Mouse (Mus musculus): Measurements from ENCODE around the gene Bcan. TPM values are rescaled to one million over a fixed set of nuclear protein-coding genes. Genes with fewer than 3 reads are reported as not detected.

The Bcan gene
- polyA plus RNA-seq, 1 experiment from 2014 or later: 0.08 TPM

DNA sequence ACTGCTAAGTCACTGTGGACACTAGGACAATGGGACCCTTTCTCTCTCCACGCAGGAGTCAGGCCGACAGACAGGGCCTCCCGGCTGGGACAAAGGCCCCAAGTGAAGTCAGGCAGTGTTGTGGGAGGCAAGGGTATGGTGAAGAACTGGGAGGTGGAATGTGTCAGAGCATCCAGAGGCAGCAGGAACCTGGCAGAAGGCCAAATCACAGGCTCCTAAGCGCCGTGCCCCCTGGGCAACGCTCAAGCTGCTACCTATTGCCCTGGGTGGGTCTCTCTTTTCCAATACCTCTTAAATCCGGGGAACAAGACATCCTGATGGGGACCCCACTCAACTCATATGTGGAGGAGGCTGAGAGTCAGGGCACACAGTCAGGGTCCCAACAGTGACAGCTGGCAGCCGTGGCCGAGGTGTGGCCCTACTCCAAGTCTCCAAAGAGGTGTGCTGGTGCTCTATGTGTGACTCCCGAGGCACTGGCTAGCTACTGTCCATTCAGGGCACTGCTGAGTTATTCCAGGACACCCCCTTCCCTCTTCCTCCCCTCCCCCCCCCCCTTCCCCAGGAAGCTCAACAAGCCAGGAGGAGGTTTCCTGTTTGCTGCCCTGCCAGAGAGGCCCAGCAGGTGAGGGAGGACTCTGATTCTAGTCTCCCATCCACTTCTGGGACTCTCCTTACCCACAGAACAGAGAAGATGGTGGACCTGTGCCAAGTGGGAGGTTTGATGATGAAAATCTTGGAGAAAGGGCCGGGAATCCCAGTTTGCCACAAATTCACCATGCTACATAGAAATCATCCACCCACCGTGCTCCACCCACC, 14.3 kb downstream of the Bcan start:
- H3K9me3 ChIP-seq (ENCODE audit: control insufficient read depth, low read length): no peaks in the 10 kb centered on the region
- 0 out of 2 replicates have a peak overlapping the region, but pooled peaks have one; percentile 53 for H3K27ac ChIP-seq (replicated peaks)
- DNase-seq (ENCODE audit: low spot score): no peak
- H3K4me2 ChIP-seq (replicated peaks; ENCODE audit: low read depth): no peak overlapping the region
- H3K4me1 ChIP-seq (replicated peaks; ENCODE audit: control insufficient read depth, insufficient read depth): peaks cover 15% of the 10 kb centered on the region
- H3K36me3 ChIP-seq (ENCODE audit: control insufficient read depth, insufficient read depth, low read length): no peaks in the 10 kb centered on the region
- H3K4me3 ChIP-seq (ENCODE audit: low read depth, low read length): no peak overlapping the region
- peak overlapping the region; percentile 13; the same call in 1 of the 2 replicates for H3K9ac ChIP-seq (ENCODE audit: low read length)
- TF ChIP-seq EP300 (optimal IDR thresholded peaks at IDR 0.05) (no peak), CTCF (IDR thresholded peaks at IDR 0.05; ENCODE audit: low read depth) (no peak)
- H3K27me3 ChIP-seq (ENCODE audit: control insufficient read depth, insufficient read depth, low read length): no peaks in the 10 kb centered on the region
- 39% methylated on average over 12 of the region's 12 CpGs for WGBS
- no peak for ATAC-seq (ENCODE audit: low FRiP score, low TSS enrichment)

DNA sequence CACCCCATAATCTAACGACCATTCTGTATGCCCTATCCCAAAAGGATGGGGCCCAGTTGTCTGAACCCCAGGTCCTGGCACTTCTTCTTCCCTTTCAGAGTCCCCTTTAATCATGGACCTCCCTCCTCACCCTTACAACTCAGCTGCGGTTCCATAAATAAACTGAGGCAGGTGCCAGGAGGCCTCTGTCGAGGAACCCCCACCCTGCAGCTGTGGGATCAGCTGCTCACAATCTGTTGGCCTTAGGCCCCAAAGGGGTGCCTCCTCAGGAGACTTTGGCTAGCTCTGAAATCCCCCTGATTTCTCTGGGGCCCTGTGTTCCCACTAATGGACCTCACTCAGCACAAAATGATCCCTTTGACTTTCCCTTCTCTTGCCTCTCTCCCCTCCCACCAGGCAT, 15.9 kb downstream of the Bcan start:
- DNase-seq (ENCODE audit: low spot score) (no peak), ATAC-seq (ENCODE audit: low FRiP score, low TSS enrichment) (no peak)
- Histone ChIP-seq H3K27ac (replicated peaks) (peak overlapping the region; percentile 89), H3K9ac (ENCODE audit: low read length) (no peak overlapping the region), H3K9me3 (ENCODE audit: control insufficient read depth, low read length) (no peaks in the 10 kb centered on the region), H3K4me3 (ENCODE audit: low read depth, low read length) (no peak overlapping the region), H3K4me2 (replicated peaks; ENCODE audit: low read depth) (no peak overlapping the region), H3K4me1 (replicated peaks; ENCODE audit: control insufficient read depth, insufficient read depth) (peaks cover 15% of the 10 kb centered on the region), H3K27me3 (ENCODE audit: control insufficient read depth, insufficient read depth, low read length) (no peaks in the 10 kb centered on the region), H3K36me3 (ENCODE audit: control insufficient read depth, insufficient read depth, low read length) (no peaks in the 10 kb centered on the region)
- TF ChIP-seq EP300 (optimal IDR thresholded peaks at IDR 0.05): no peak
- 35% methylated on average over 3 of the region's 3 CpGs for WGBS

DNA sequence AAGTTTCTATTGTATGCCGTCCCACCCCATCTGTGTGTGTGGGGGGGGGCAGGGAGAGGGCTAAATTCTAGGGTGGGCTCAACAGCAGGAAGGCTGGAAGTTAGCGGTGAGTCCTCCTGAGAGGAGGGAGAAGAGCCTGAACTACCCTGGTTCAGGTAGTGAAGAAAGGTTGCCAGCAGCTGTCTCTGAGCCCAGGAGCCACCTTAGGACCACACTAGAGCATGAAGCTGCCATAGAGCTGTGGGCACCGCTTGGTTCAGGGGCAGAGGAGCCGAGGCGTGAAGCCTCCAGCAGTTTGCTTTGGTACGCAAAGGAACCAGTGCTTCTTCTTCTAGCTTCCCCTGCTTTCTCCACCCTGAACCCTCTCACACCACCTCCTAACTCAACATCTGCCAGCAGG, 16.4 kb downstream of the Bcan start:
- 55% methylated on average over 6 of the region's 6 CpGs for whole genome bisulfite sequencing
- Histone ChIP-seq H3K4me1 (replicated peaks; ENCODE audit: control insufficient read depth, insufficient read depth) (peaks cover 15% of the 10 kb centered on the region), H3K9me3 (ENCODE audit: control insufficient read depth, low read length) (no peaks in the 10 kb centered on the region), H3K9ac (ENCODE audit: low read length) (no peak overlapping the region), H3K4me3 (ENCODE audit: low read depth, low read length) (no peak overlapping the region), H3K4me2 (replicated peaks; ENCODE audit: low read depth) (peak overlapping the region; percentile 39), H3K36me3 (ENCODE audit: control insufficient read depth, insufficient read depth, low read length) (no peaks in the 10 kb centered on the region), H3K27ac (replicated peaks) (peak overlapping the region; percentile 89), H3K27me3 (ENCODE audit: control insufficient read depth, insufficient read depth, low read length) (no peaks in the 10 kb centered on the region)
- no peak for TF ChIP-seq EP300 (optimal IDR thresholded peaks at IDR 0.05)
- TF ChIP-seq CTCF (IDR thresholded peaks at IDR 0.05; ENCODE audit: low read depth): no peak
- no peak for ATAC-seq (ENCODE audit: low FRiP score, low TSS enrichment)
- DNase-seq (ENCODE audit: low spot score): no peak

DNA sequence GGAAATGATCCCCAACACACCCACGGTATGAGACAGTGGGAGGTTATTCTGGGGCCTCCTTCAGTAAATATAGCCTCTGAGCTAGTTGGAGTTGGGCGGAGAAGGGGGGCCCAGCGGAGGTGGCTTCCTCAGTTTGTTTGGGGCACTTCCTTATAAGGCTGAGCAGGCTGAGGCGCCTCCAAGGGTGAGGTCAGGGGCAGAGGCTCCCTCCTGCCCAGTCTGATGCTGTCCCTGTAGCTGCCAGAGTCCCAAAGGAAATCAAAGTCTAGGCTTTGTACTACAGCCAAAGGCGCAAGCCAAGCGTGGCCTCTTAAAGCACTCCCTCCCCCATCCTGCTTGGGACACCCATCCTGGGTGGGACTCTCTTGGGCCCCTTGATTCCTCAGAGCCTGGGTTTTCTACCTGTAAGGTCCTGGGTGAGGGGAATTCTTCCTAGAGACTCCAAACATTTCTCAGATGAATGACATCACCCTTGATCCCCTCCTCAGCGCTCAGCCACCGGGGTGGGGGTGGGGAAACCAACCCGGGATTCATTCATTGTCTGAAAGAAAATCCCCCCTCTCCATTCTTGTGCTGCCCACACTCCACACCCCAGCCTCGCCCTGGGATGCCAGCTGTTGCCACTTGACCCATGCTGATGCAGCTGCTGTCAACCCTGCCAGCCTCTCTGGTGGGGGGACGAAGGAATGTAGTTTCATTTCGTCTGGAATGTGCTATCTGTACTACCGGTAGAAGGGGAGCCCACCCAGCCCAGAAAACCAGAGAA, 17.0 kb downstream of the Bcan start:
- Histone ChIP-seq H3K27ac (replicated peaks) (peak overlapping the region; percentile 89), H3K4me2 (replicated peaks; ENCODE audit: low read depth) (peak overlapping the region; percentile 39), H3K4me1 (replicated peaks; ENCODE audit: control insufficient read depth, insufficient read depth) (peaks cover 15% of the 10 kb centered on the region), H3K4me3 (ENCODE audit: low read depth, low read length) (no peak overlapping the region), H3K9me3 (ENCODE audit: control insufficient read depth, low read length) (no peaks in the 10 kb centered on the region), H3K9ac (ENCODE audit: low read length) (peak overlapping the region; percentile 19), H3K36me3 (ENCODE audit: control insufficient read depth, insufficient read depth, low read length) (no peaks in the 10 kb centered on the region), H3K27me3 (ENCODE audit: control insufficient read depth, insufficient read depth, low read length) (no peaks in the 10 kb centered on the region)
- TF ChIP-seq CTCF (IDR thresholded peaks at IDR 0.05; ENCODE audit: low read depth) (no peak), EP300 (optimal IDR thresholded peaks at IDR 0.05) (no peak)
- 8% methylated on average over 13 of the region's 13 CpGs for WGBS
- DNase-seq (ENCODE audit: low spot score) (peak; percentile 66), ATAC-seq (ENCODE audit: low FRiP score, low TSS enrichment) (peak; percentile 70)

DNA sequence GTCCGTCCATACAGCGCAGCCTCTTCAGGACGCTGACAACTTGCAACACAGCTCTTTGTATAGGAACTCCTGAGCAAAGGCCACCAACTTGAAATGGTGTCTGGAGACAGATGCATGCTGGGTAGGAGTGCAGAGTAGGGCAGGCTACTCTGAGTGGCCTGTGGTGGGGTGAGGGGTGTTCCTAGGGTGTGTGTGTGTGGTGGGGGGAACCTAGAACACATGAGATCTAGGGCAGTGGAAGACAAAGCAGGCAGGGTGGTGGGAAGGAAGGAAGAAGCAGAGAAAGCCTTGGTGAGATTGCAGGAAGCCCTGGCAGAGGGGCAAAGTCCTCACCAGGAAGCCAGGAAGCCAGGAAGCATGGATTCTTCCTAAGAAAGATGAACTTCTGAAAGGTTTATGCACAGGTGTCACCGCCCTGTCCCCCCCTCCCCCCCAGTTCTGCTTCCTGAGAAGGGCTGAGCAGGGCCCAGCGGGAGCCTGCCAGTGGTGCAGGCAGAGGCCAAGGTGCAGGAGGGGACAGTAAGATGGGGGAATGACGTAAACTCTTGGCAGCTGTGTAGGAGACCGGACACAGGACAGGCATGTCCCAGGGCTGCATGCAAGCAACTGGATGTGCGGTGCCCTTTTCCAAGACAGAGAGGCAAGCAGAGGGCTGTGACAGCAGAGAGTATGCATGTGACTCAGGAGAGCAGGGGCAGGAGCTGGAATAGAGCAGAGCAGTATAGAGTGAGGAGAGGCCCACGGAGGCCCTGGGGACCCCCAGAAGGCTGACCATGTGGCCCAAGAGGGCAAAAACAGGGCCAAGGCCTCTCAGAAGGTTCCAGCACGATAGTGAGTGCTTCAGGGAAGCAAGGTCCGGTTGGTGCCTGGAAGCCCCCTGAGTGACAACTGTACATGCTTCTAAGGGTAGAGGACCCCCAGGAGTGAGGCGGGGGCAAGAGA, 17.9 kb downstream of the Bcan start:
- peak overlapping the region; percentile 19 for H3K9ac ChIP-seq (ENCODE audit: low read length)
- peak; percentile 22; the same call in 1 of the 2 replicates for ATAC-seq (ENCODE audit: low FRiP score, low TSS enrichment)
- DNase-seq (ENCODE audit: low spot score): peak; percentile 35

More for the DNA sequence above, 17.9 kb downstream of the Bcan start:
- Histone ChIP-seq H3K36me3 (ENCODE audit: control insufficient read depth, insufficient read depth, low read length) (no peaks in the 10 kb centered on the region; the same call in 1 of the 2 replicates), H3K9me3 (ENCODE audit: control insufficient read depth, low read length) (no peaks in the 10 kb centered on the region), H3K4me2 (replicated peaks; ENCODE audit: low read depth) (peak overlapping the region; percentile 39), H3K4me1 (replicated peaks; ENCODE audit: control insufficient read depth, insufficient read depth) (peaks cover 12% of the 10 kb centered on the region), H3K4me3 (ENCODE audit: low read depth, low read length) (no peak overlapping the region), H3K27me3 (ENCODE audit: control insufficient read depth, insufficient read depth, low read length) (no peaks in the 10 kb centered on the region), H3K27ac (replicated peaks) (peak overlapping the region; percentile 89)
- TF ChIP-seq CTCF (IDR thresholded peaks at IDR 0.05; ENCODE audit: low read depth): no peak
- no peak for TF ChIP-seq EP300 (optimal IDR thresholded peaks at IDR 0.05)
- WGBS: 28% methylated on average over 12 of the region's 12 CpGs
